Mouse (Mus musculus) 3T3-L1 (cell line): Measurements from ENCODE around the gene Tti1.

Experiments used
- DNase-seq: peaks from one replicate; pipeline ENCODE4 v3.0.0-alpha.2; 2015; ENCODE audit warnings: low read depth, low spot score

Gene Tti1

GRCm38 (mm10) chr2:158039662-158040061 lies 11.4 kb upstream of the Tti1 start:
- DNase-seq: no peak

- no peak for DNase-seq
Observed at GRCm38 (mm10) chr2:158037571-158037970, 9.3 kb upstream of the Tti1 start.

- no peak for DNase-seq
Observed at GRCm38 (mm10) chr2:158036953-158037352, 8.7 kb upstream of the Tti1 start.

- DNase-seq: no peak
Observed at GRCm38 (mm10) chr2:158036408-158036807, 8.2 kb upstream of the Tti1 start.

GRCm38 (mm10) chr2:158035813-158036212 lies 7.6 kb upstream of the Tti1 start:
- DNase-seq: no peak

GRCm38 (mm10) chr2:158030007-158030406 lies 1.8 kb upstream of the Tti1 start:
- DNase-seq: peak; percentile 7

- no peak for DNase-seq
Observed at GRCm38 (mm10) chr2:158027855-158028353, 329 bp downstream of the Tti1 start.

GRCm38 (mm10) chr2:158017330-158017729 lies 10.9 kb downstream of the Tti1 start:
- no peak for DNase-seq

- peak; percentile 66 for DNase-seq
Observed at GRCm38 (mm10) chr2:158012608-158013007, 15.6 kb downstream of the Tti1 start.

- no peak for DNase-seq
Observed at GRCm38 (mm10) chr2:158009373-158009772, 18.9 kb downstream of the Tti1 start.

GRCm38 (mm10) chr2:158005641-158006040 lies 22.6 kb downstream of the Tti1 start:
- DNase-seq: no peak

- DNase-seq: no peak
Observed at GRCm38 (mm10) chr2:158004620-158005019, 23.6 kb downstream of the Tti1 start.

GRCm38 (mm10) chr2:157998817-157999216 lies 29.4 kb downstream of the Tti1 start:
- DNase-seq: no peak

- no peak for DNase-seq
Observed at GRCm38 (mm10) chr2:157992501-157992900, 35.7 kb downstream of the Tti1 start.

- no peak for DNase-seq
Observed at GRCm38 (mm10) chr2:157991026-157991425, 37.2 kb downstream of the Tti1 start.

- DNase-seq: peak; percentile 49
Observed at GRCm38 (mm10) chr2:157989946-157990345, 38.3 kb downstream of the Tti1 start.

GRCm38 (mm10) chr2:157988416-157989190 lies 39.6 kb downstream of the Tti1 start:
- DNase-seq: no peak

- no peak for DNase-seq
Observed at GRCm38 (mm10) chr2:157986235-157986634, 42.0 kb downstream of the Tti1 start.

- DNase-seq: no peak
Observed at GRCm38 (mm10) chr2:157985611-157986010, 42.6 kb downstream of the Tti1 start.

- DNase-seq: peak; percentile 60
Observed at GRCm38 (mm10) chr2:157983276-157983675, 45.0 kb downstream of the Tti1 start.

GRCm38 (mm10) chr2:157982727-157983126 lies 45.5 kb downstream of the Tti1 start:
- DNase-seq: no peak

GRCm38 (mm10) chr2:157979241-157979640 lies 49.0 kb downstream of the Tti1 start:
- DNase-seq: no peak

- DNase-seq: no peak
Observed at GRCm38 (mm10) chr2:157975595-157975994, 52.6 kb downstream of the Tti1 start.
